In the genomic region with DNA sequence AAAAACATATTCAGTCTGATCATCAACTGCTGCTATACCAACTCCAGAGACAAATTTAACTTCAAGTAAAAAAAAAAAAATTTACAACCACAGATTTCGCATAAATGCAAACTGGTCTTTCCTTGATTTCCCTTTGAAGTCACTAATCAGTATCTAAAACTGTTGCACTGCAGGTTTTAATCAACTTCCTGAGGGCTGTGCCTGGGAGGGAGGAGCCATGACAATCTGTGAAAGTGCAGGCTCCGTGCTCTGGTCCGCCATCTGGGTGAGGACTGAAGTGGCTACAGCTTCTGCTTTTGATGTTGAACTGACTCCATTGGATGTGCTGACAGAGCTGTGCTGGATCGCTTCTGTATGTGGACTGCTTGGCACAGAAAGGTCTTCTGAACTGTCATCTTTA, we compare ENCODE assay signal across 1 mouse cellular context.
A peak's percentile ranks its signal among the peaks of the same experiment; 100 is the strongest.
TF ChIP-seq lines count a peak whose summit lies in the region.

No protein-coding gene starts in this region.

TF ChIP-seq in MEL, 35 proteins besides CTCF, POLR2A, EP300 and RAD21 (continued from another document):
- TF ChIP-seq E2F4 (IDR thresholded peaks at IDR 0.05; ENCODE audit: borderline replicate concordance, low read depth, low read length) (no peak), RCOR1 (IDR thresholded peaks at IDR 0.05; ENCODE audit: low read depth, low read length) (peak; percentile 99), UBTF (IDR thresholded peaks at IDR 0.05; ENCODE audit: borderline replicate concordance, insufficient read depth, low read depth, low read length) (no peak), ETS1 (IDR thresholded peaks at IDR 0.05; ENCODE audit: low read depth, low read length) (peak; percentile 77), TBP (IDR thresholded peaks at IDR 0.05; ENCODE audit: low read depth, low read length) (0 out of 2 replicates have a peak, but pooled peaks have one; percentile 22), MAFK (IDR thresholded peaks at IDR 0.05; ENCODE audit: borderline replicate concordance, low read depth, low read length) (no peak), TCF12 (IDR thresholded peaks at IDR 0.05; ENCODE audit: low read depth, low read length) (peak; percentile 96), ELF1 (IDR thresholded peaks at IDR 0.05; ENCODE audit: low read depth, low read length) (no peak), NELFE (IDR thresholded peaks at IDR 0.05; ENCODE audit: low read depth, low read length) (no peak), ZNF384 (IDR thresholded peaks at IDR 0.05; ENCODE audit: low read depth, low read length) (peak; percentile 87), MAZ (IDR thresholded peaks at IDR 0.05; ENCODE audit: low read depth, low read length) (no peak), MXI1 (IDR thresholded peaks at IDR 0.05; ENCODE audit: low read depth, low read length) (0 out of 2 replicates have a peak, but pooled peaks have one; percentile 50), SIN3A (IDR thresholded peaks at IDR 0.05; ENCODE audit: low read length) (peak; percentile 62), GATA1 (IDR thresholded peaks at IDR 0.05; ENCODE audit: low read depth, low read length) (peak; percentile 94), TAL1 (IDR thresholded peaks at IDR 0.05; ENCODE audit: low read length) (peak; percentile 96)
